Mouse (Mus musculus): ENCODE measurements around the gene Lcp2. TPM values are rescaled to one million over a fixed set of nuclear protein-coding genes. Genes with fewer than 3 reads are reported as not detected.

The Lcp2 gene
- total RNA-seq (2021): 1 to 10 TPM; 1.5 to 2.6 TPM
- long read RNA-seq, experiment 1: 0 reads
- long read RNA-seq, experiment 2: 0 reads

DNA sequence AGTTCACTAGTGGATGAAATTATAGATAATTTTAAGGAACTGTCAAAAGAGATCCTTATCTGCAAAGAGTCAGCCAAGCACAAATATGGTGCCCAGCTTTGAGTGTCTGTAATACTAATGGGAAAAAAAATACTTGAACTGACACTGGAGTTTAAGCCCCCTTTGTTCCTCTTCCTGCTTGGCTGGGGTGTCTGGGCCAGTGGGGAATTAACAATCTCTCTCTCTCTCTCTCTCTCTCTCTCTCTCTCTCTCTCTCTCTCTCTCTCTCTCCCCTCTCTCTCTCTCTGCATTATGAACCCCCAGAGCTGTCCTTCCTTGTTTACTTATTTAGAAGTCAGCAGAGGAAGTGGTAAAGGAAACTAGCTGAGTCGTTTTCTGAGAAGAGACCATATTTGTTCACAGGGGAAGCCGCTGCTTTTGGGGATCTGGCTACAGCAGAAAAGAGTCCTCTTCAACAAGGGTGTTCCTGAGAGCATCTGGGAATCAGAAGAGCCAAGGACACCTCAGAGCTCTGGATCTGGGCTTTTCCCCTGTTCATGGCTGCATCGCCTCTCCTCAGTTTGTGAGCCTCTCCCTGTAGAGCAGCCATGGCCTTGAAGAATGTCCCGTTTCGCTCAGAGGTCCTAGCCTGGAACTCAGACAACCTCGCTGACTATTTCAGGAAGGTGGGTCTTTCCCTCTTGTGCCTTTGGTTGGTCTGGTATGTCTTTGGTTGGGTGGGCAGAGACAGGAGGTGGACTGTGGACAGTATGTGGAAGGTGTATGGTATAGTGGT is at the start of gene Lcp2:
TSS of gene Lcp2 (plus strand) at position 154 of the 775 bp plus-strand sequence.
- no peak for DNase-seq

DNA sequence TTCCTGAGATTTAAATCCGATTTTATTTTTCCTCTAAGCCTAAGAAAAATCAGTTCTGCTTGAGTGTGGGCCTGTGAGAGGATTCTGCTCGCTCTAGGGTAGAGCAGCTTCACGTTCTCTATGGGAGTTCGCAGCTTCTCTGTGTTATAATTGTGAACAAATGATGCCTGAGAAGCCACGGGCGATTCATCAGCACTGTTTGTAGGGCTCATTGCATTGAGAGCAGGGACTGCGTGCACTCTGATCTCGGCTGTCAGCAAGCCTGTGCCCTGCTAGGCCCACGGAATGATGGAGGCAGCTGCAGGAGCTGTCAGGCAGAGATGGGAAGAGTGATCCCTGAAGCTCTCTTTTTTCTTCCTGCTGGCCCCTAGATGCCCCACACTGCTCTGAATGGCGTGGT is 48.5 kb upstream of the Lcp2 start:
- DNase-seq: no peak

DNA sequence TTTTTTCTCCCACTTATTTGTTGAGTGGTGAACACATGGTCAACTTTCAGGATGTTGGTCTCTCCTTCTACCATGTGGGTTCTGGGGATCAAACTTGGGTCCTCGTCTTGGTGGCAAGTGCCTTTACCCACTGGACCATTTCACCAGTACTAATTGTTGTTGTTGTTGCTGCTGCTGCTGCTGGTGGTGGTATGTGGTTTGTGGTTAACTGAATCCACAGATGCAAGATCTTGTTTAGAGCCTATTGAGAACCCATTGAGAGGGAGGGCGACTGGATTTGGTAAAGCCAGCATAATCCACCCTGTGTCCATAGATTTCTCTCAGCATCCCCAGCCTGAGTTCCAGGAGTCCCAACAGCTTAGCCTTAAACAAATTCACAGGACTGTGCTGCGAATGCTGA is 46.3 kb upstream of the Lcp2 start:
- DNase-seq: no peak

DNA sequence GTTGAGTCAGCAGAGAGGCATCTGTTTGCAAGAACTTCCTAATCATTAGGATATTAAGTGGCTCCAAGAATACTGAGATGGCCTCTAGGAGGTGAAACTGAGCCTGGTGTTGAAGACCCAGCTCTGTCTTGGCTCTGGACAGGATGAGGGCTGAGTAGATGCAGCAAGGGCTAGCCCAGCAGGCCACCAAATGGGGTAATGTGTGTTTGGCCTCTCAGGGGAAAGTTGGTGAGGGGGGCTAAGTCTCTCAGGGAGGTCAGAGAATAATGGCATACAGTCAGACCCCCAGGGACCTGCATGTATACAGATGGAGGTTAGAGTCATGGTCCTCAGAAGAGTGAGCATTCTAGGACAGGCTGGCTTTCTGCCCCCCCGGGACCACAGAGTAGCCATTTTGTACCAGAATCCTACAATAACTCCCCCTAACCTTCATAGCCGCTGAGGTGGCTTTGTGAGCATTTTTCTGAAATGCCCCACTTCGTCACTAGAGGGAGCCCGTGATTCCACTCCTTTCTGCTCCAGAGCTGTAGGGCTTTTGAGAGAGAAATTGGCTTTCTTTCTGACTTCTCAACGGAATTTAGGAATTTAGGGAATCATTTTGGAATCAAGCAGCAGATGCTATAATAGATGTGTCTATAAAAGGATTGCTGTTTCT is 44.7 kb upstream of the Lcp2 start:
- DNase-seq: peak; percentile 53

DNA sequence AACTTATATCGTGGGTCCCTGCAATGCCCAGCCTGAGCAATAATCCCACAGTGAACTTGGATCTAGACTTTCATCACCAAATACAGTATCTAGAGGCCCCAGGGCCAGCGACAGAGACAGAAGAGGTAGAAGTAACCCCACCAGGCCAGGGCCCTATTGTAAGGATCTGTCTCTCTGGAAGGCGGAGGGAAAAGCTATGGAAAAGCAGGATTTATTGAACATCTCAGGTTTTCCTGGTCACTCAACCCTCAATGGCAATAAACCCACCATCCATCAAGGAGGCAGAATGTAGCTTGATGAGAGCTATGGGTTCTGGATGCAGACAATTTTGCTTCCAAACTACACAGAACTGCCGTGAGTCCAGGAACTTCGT is 44.1 kb upstream of the Lcp2 start:
- DNase-seq: no peak

DNA sequence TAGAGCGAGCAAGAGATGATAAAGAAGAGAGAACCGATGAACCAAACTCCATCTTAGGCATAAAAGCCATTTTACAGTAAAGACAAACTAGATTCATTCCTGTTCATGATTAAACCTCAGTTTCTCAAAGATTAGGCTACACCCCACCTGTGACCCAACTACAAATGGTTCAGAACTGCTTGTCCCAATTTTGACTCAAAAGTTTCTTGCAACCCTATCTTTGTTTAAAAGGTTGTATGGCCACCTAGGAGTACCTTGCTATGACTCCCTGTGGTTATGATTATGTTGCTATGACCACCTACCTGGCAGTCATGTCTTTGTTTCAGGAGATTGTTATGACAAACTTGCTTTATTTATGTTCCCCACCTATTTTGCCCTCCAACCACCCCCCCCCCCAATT is 39.1 kb upstream of the Lcp2 start:
- no peak for DNase-seq

DNA sequence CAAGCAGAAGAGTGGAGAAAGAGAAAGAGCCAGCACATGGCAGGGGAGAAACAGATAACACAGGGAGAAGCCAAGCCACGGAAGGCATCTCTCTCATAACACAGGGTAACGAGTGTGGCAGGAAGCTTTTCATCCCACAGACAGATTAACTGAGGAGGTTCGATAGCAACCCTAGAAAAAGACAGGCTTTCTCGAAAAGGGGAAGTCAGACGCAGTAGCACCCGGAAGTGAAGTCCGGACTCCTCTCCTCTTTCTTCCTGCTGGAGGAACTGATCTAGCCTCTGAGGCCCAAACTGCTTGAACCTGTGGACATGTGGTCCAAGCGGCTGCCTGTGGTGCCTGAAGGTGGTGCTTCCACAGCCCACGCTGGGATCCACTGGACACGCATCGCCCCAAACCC is 38.5 kb upstream of the Lcp2 start:
- no peak for DNase-seq

DNA sequence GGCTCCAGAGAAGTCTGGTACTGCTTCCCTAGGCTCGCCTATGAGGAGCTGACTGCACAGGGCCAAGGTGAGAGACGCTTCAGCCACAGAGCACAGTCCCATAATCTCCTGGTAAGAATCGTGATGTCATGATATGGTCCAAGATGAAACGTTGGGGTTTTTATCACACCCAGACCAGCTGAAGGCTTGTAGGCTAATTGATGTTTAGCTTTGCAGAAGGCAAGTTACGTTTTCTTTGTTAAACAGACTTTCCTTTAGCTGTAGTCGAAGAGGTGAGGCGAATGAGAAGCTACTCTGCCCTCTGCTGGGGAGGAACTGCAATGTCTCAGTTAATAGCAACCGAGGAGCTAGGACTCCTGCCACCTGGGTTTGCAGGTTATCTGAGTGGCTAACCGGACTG is 38.0 kb upstream of the Lcp2 start:
- peak; percentile 39 for DNase-seq

DNA sequence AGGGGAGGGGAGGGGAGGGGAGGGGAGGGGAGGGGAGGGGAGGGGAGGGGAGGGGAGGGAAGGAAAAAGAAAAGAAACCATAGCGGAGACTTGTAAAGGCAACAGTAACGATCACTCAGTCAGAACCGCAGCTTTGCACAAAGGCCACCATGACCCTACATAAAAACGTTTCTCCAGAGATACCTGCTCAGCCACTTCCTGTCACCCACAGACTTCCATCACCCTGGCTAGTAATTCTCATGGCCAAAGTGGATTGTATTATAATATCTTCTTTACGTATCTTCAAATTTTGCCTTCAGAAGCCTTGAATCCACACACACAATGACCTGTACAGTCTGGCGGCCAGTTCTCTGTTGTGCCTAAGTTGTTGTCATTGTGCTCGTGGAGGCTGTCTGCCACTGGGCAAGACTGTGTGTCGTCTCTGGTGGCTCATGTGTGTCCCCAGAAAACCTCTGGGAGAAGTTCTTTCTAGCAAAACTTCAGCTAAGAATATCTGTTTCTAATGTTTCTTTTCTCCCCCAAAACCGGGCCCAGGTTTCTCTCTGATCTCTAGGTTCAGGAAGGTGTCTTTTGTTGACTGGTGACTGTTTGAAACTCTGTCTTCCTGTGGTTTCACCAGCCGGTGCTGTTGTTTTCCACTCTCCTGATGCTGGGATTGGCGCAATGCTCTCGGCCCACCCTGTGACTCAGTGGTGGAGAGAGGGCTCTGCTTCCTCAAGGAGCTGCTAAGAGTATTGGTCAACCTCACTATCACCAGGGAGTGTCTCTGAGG is 37.2 kb upstream of the Lcp2 start:
- DNase-seq: no peak

DNA sequence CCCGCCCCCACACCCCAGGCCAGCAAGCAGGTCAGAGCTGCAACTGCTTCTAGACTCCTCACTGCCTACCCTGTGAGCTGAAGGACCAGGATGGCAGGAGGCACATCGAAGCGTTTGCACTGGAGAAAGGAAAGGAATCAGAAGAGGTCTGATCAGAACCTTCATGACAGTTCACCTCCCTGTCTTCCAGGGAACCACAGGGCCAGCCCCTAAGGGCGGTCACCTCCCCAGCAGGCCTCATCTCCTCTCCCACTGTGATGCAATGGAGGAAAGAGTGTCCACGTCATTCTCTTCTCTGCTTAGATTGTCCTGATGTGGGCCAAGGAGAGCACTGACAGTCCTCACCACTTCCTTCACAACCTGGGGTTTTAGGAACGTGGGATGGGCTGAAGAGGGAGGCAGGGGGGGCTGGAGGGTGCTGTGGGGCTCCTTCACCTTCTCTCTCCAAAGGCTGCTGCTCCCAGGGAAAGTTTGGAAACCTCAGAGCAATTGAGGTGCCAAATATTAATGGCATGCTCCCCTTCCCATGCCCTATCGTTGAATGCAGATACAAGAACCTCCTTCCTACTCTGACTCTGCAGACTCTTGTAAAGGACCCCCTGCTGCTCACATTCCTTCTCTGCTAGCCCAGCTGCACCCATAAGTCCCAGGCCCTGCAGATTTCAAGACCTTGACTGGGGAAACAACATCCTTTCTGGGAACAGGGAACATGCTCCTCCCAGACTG is 36.4 kb upstream of the Lcp2 start:
- no peak for DNase-seq

DNA sequence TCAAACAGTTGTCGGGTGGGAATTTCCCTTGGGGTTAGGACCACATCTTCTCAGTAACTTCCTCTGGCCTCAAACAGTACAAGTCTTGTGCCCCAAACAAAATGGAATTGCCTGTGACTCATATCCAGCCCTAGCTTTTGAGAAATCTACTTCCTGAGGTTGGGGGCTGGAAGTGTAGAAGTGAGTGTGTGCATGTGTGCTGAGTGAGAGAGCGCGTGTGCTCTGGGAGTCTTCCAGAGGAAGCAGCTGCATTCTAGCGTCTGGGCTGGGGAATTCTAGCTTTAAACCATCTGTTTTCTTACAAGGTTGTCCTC is 35.9 kb upstream of the Lcp2 start:
- no peak for DNase-seq

DNA sequence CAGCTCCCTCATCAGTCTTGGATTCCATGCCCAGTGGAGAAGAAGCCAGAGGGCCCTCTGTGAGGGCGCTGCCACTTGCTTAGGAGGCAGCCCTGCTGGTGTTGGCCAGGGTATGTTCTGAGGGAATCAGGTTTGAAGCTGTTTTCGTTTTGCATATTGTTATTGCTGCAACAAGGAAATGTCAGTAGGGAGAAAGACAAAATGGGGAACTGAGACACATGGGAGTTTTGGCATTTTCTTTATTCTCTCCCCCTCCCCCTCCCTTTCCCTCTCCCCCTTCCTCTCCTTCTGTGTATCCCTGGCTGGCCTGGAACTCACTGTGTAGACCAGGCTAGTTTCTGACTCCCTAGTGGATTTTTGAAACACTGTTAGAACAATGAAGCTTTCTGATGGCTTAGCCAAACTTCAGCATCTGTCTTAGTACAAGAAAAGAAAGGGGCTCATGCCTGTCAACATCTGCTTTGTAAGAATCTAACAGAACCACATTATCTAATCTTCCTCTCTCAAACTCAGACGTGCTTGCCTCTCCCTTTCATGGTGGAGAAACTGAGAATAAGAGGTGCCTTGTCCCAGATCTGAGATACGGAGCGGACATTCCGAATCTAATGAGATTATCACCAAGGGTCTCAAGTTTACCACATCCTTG is 34.6 kb upstream of the Lcp2 start:
- DNase-seq: no peak

DNA sequence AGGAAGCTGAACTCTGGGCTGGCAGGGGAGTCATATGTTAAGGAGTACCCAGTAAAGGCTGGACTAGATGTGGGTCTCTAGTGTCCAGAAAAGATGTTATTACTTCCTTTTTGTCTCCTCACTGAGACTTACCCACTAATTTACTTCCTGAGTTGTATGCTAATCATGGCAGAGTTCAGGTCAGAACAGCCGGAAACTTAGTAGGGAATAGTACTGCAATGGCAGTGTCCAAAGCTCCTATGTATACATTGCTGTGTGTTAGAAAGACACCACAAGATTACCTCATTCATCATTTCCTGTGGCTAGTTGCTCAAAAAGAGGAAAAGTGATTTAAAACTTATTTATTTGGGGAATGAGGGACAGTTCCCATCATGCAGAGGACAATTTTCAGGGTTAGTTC is 21.6 kb upstream of the Lcp2 start:
- no peak for DNase-seq

DNA sequence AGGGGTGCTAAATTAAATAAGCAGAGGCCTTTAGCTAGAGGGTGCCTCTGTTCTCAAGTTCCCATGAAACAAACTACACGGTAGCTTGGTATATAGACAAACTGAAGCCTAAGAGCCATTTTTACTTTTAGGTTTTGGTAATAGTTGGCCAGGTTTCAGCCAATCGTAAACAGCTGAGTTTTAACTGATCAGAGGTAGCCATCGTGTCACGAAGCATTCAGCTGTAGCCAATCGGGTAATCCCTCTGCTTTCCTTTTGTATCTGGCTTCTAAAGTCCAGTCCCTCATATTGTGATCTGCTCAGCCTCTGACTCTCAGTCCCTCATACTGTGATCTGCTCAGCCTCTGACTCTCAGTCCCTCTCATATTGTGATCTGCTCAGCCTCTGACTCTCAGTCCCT is 17.1 kb upstream of the Lcp2 start:
- DNase-seq: no peak

DNA sequence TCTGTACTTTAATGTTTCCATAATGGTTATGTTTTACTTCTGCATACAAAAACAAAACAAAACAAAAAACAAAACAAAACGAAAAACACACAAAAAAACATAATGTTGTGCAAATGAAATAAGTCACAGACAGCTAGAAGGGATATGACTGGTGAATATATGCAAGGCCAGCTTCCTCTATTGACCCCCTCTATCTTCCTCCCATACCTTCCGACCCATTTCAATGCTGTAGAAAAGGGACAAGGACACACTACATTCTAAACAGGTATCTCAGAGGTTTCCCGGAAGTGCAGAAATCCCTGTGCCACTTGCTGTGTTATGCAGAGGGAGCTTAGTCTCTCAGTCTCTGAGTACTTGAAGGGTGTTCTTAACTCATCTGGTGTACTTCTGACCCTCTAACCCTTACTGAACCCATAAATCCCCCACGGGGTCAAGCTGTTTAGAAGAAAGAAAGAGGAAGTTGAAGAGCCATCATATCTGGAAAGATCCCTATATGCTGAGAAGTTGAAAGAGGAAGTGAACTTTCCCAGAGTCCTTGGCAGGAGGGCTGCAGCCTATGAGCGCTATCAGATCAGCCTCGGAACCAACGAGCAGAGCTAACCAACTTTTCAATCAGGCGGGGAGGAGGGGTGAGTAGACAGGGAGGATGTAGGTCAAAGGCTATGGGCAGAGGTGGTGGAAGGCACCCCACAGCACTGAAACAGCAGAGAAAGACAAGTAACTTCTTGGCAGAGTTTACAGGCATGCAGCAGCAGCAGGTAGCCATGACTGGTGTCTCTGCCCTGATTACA is 15.5 kb upstream of the Lcp2 start:
- no peak for DNase-seq

DNA sequence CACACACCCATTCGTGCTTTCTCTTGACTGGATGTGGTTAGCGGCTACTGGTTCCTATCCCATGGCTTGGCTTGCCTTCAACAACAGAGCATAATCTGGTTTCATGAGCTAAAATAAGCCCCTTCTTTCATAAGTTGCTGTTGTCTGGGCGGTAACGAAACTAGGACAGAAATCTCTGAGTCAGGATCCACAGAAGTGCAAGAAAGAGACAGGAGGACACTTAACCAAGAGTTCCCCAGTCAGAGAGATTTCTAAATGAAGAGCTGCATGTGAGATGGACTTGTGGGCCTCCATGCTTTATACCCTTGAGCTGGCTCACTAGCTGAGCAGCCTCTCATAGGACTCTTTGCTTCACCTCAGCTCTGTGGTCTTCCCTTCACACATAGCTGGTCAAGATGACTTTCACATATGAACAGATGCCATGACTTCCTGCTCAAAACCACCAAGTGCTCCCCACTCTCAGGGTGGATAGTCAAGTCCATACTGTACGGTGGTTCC is 12.7 kb upstream of the Lcp2 start:
- DNase-seq: no peak

DNA sequence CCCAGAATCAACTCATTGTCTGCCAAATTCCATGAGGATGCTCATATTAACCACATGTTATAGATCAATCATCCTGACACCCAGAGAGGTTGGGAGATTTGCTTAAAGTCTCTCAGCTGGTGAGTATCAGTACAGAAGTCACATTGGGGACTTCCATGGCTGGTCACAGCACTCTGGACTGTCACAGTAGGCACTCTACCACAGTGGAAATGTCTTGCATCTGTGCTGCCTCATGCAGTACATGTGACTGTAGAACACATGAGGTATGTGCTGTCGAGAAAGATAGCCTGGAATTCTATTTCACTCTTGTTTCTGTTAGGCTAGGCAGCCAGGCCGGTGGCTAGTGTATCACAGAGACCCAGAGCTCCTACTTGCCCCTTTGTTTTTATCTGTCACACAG is 11.9 kb upstream of the Lcp2 start:
- DNase-seq: no peak

DNA sequence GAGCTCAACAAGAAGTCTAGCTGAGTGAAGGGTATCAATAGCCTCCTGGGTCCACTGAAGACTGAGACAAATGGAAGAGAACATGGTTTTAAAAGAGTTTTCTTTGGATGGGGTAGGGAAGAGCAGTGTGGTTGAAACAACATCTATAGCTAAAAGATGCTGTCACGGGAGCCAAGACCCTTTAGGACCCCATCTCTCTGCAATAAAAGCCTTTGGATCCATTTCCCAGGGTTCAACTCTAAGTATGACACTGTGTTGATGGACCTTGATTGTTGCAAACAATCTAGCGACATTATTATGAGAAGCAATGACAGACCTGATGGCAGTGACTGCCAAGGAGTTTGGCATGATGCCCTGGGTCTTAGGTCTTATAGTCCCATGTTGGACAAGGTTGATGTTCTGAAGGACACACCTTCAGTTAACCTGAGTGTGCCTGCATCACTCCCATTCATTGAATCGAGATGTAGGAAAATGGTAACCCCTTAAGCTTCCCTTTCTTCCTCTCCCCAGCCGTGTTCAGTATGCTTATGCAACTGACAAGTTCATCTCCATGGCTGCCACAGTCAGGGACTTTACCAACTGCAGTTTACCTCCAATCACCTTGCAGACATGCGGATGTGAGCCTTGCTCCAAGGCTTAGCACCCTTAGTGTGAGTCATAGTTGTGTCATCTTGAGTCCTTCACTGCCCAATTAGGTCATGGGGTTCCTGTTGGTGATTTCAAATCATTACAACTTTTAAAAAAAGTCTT is 10.6 kb upstream of the Lcp2 start:
- no peak for DNase-seq

DNA sequence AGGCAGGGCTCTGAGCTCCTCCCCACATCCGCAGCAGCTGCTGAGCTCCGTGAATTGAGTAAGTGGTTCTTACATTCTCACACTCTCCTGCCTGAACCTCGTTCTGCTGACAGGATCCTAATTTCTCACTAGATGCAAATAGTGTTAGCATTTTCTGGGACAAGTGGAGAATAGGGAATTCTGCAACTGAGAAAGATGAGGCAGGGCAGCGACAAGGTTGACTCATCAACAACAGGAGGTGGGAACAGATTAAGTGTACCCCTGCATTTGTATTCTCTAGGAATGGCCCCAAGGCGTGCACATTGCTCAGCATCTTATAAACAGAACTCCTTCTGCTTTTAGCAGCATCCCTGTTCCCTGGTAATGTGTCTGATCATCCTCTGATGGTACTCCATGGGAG is 6.7 kb upstream of the Lcp2 start:
- DNase-seq: no peak

DNA sequence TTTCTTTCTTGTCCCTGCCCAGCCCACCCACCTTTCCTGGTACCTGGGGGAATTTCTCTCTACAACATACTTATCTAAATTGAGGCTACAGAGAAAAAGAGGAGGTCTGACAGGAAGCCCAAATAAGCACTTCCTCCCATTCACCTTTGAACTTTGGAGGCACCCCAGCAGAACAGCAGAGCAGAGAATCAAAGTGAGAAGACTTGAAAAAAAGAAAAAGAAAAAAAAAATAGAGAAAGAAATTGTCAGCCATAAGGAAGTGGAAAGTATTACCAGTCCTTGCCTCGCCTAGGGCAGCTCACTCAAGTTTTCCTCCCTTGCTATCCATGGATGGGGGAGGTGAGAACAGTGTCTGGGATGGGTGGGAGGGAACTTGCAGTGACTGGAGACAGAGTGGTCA is 3.9 kb upstream of the Lcp2 start:
- no peak for DNase-seq

DNA sequence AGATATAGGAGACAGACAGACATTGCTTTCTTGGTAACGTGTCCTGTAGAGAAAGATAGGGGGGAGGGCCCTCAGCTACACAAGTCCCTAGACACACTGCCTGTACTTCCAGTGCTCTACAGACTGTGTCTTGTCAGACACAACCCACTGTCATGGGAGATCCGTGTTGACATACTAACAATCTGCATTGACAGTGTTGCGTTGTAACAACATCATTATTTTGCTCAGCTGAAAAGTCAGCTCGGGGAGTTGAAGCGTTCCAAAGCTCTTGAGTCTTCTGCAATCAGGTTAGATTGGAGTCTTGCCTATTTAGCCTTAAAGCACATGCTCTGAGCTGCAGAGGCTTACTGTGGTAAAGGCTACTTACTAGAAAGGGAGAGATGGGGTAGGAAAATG is 820 bp downstream of the Lcp2 start:
- DNase-seq: no peak

Measured in gastrocnemius, postnatal 10 days (tissue).